Mouse (Mus musculus) ES-Bruce4 (cell line): ENCODE results near the gene Gm47996.

Source experiments
- CTCF ChIP-seq: IDR thresholded peaks from one replicate; pipeline ENCODE4 v1.8.1; 2011; ENCODE audit warnings: low read depth, low read length
- EP300 ChIP-seq: IDR thresholded peaks from 2 replicates; pipeline ENCODE4 v1.6.1; 2011; ENCODE audit warnings: low read depth, low read length; ENCODE audit not compliant: insufficient read depth
- POLR2A ChIP-seq: IDR thresholded peaks from one replicate; pipeline ENCODE4 v1.8.1; 2011; ENCODE audit warnings: low read length; ENCODE audit not compliant: insufficient read depth

GRCm38 (mm10) chr1:151244761-151245160, 34.8 kb downstream of the Gm47996 start:
- TF ChIP-seq EP300: no peak
- no peak for TF ChIP-seq POLR2A
- TF ChIP-seq CTCF: no peak
